In genomic region chr7:100005790-100006189, GRCm38 (mm10) we compare ENCODE assay signal across 10 mouse cellular contexts. TPM values are rescaled to one million over a fixed set of nuclear protein-coding genes. Genes with fewer than 3 reads are reported as not detected.
DNase-seq lines count a peak whose midpoint lies in the region; ATAC-seq and TF ChIP-seq lines count a peak whose summit lies in the region.
"Had no signal": no experiment of that assay in that cellular context is flagged by ENCODE, and none has a peak within 500 bp of the region (broad histone marks: within the 10 kb centered on the region; RNA-seq: fewer than 3 reads in every experiment).

Gene Chrdl2, plus strand, starts transcription at chr7:100006172.

- H3K27ac ChIP-seq in forebrain, embryonic 16.5 days (ENCODE audit: low read length) = no peak within 1 kb of the TSS
- no peak within 1 kb of the TSS for H3K27ac ChIP-seq in kidney, embryonic 16.5 days (ENCODE audit: low read length)
- H3K27ac ChIP-seq in midbrain, embryonic 10.5 days (replicated peaks) = peak within 1 kb of the TSS; percentile 74
- H3K27ac ChIP-seq in testis, adult 2 months (ENCODE audit: control insufficient read depth, insufficient read depth, low read depth, low read length) = no peak within 1 kb of the TSS
- H3K27ac ChIP-seq: heart, adult 2 months had no signal

- H3K9me3 ChIP-seq in forebrain, embryonic 16.5 days (ENCODE audit: control insufficient read depth, low read length) = no peaks in the 10 kb centered on the region
- no peaks in the 10 kb centered on the region for H3K9me3 ChIP-seq in kidney, embryonic 16.5 days (ENCODE audit: low read length)
- H3K9me3 ChIP-seq in midbrain, embryonic 10.5 days (replicated peaks) = no peaks in the 10 kb centered on the region

- TF ChIP-seq POLR2A in testis, adult 2 months (IDR thresholded peaks at IDR 0.05; ENCODE audit: control insufficient read depth, low read depth, low read length) = no peak

- H3K4me3 ChIP-seq in forebrain, embryonic 16.5 days (replicated peaks; ENCODE audit: low read length) = peak within 1 kb of the TSS; percentile 51
- peak within 1 kb of the TSS; percentile 56 for H3K4me3 ChIP-seq in kidney, embryonic 16.5 days (ENCODE audit: low read length)
- H3K4me3 ChIP-seq in midbrain, embryonic 10.5 days = peak within 1 kb of the TSS; percentile 65
- peak within 1 kb of the TSS; percentile 44 for H3K4me3 ChIP-seq in testis, adult 2 months (ENCODE audit: control insufficient read depth, low read depth, low read length)
- H3K4me3 ChIP-seq: heart, adult 2 months had no signal

- DNase-seq in kidney, adult 9 months = peak; percentile 26
- DNase-seq in kidney, adult 11 months = no peak
- peak; percentile 52 for DNase-seq in adrenal gland, postnatal 25 days
- peak; percentile 61 for DNase-seq in midbrain, embryonic 10.5 days (ENCODE audit: low spot score)
- DNase-seq in adipocyte (ENCODE audit: low spot score) = no peak

- H3K4me2 ChIP-seq in forebrain, embryonic 16.5 days (ENCODE audit: low read length) = peak within 1 kb of the TSS; percentile 77
- H3K4me2 ChIP-seq in kidney, embryonic 16.5 days (replicated peaks; ENCODE audit: low read depth, low read length) = peak within 1 kb of the TSS; percentile 92

- no peak for TF ChIP-seq CTCF in testis, adult 2 months (IDR thresholded peaks at IDR 0.05; ENCODE audit: control insufficient read depth, insufficient read depth, insufficient replicate concordance, low read depth, low read length)

- H3K4me1 ChIP-seq in forebrain, embryonic 16.5 days (replicated peaks; ENCODE audit: control insufficient read depth, insufficient read depth, low read length) = peaks cover 6% of the 10 kb centered on the region; the same call in 1 of the 2 replicates
- peaks cover 5% of the 10 kb centered on the region; the same call in 1 of the 2 replicates for H3K4me1 ChIP-seq in kidney, embryonic 16.5 days (ENCODE audit: insufficient read depth, low read length)
- peaks cover 25% of the 10 kb centered on the region for H3K4me1 ChIP-seq in midbrain, embryonic 10.5 days
- H3K4me1 ChIP-seq in testis, adult 2 months (ENCODE audit: control insufficient read depth, insufficient read depth, low read length) = no peaks in the 10 kb centered on the region; the same call in 1 of the 2 replicates

- WGBS in forebrain, embryonic 16.5 days = under 1% methylated on average over 44 of the region's 44 CpGs
- WGBS in kidney, embryonic 16.5 days = 0% methylated on average over 22 of the region's 44 CpGs
- WGBS in midbrain, embryonic 10.5 days = under 1% methylated on average over 44 of the region's 44 CpGs

- peak; percentile 94 for ATAC-seq in forebrain, embryonic 16.5 days
- peak; percentile 67 for ATAC-seq in kidney, embryonic 16.5 days (ENCODE audit: low FRiP score, low TSS enrichment)
- ATAC-seq: Patski had no signal

- H3K9ac ChIP-seq in forebrain, embryonic 16.5 days (replicated peaks; ENCODE audit: low read depth, low read length) = peak within 1 kb of the TSS; percentile 52
- peak within 1 kb of the TSS; percentile 63 for H3K9ac ChIP-seq in kidney, embryonic 16.5 days (replicated peaks; ENCODE audit: low read length)

- H3K27me3 ChIP-seq in forebrain, embryonic 16.5 days (replicated peaks; ENCODE audit: control insufficient read depth, insufficient read depth, low read length) = peaks cover 44% of the 10 kb centered on the region
- peaks cover 63% of the 10 kb centered on the region for H3K27me3 ChIP-seq in kidney, embryonic 16.5 days (ENCODE audit: insufficient read depth, low read length)
- peaks cover 81% of the 10 kb centered on the region for H3K27me3 ChIP-seq in midbrain, embryonic 10.5 days (ENCODE audit: low read depth, poor library complexity, severe bottlenecking)
- no peaks in the 10 kb centered on the region; the same call in 1 of the 2 replicates for H3K27me3 ChIP-seq in testis, adult 2 months (ENCODE audit: control insufficient read depth, insufficient read depth, low read length)

- no peaks in the 10 kb centered on the region for H3K36me3 ChIP-seq in forebrain, embryonic 16.5 days (ENCODE audit: control insufficient read depth, insufficient read depth)
- H3K36me3 ChIP-seq in kidney, embryonic 16.5 days (ENCODE audit: insufficient read depth, low read length) = no peaks in the 10 kb centered on the region
- H3K36me3 ChIP-seq in midbrain, embryonic 10.5 days = no peaks in the 10 kb centered on the region
- H3K36me3 ChIP-seq in testis, adult 2 months (ENCODE audit: control insufficient read depth, insufficient read depth, low read length) = no peaks in the 10 kb centered on the region

RNA-seq across cellular contexts. Expression of gene Chrdl2, which starts in this region (rescaled TPM):
- total RNA-seq in adrenal gland, postnatal 25 days (2021) = not detected in 2 replicates
- 0.16 and 0.30 TPM in 2 replicates for polyA plus RNA-seq in forebrain, embryonic 16.5 days (2015; fragmentation: Nextera tagmentation; extraction: Ambion mirVana)
- 0.90 and 0.95 TPM in 2 replicates for polyA plus RNA-seq in kidney, embryonic 16.5 days (2015; fragmentation: Nextera tagmentation; extraction: Ambion mirVana)
- polyA plus RNA-seq in midbrain, embryonic 10.5 days (2016; fragmentation: Nextera tagmentation; extraction: Ambion mirVana) = 0.14 and 0.16 TPM in 2 replicates
- polyA plus RNA-seq in testis, adult 2 months (2012; rRNA removed) = 0.38 and 1.2 TPM in 2 replicates

Comparison
In these comparisons a context has a peak if more than half of its experiments do, and no peak if none do; other contexts are left out.
1. Peak in DNase-seq in adrenal gland, postnatal 25 days; RNA of the gene not detected or under 1 TPM.
2. Peak in ATAC-seq, H3K4me3 ChIP-seq, H3K9ac ChIP-seq and H3K4me2 ChIP-seq in forebrain, embryonic 16.5 days; RNA of the gene not detected or under 1 TPM.
3. Peak in ATAC-seq, H3K4me3 ChIP-seq, H3K9ac ChIP-seq and H3K4me2 ChIP-seq in kidney, embryonic 16.5 days; RNA of the gene not detected or under 1 TPM.
4. Peak in DNase-seq, H3K4me3 ChIP-seq and H3K27ac ChIP-seq in midbrain, embryonic 10.5 days; RNA of the gene not detected or under 1 TPM.